Mouse (Mus musculus) liver, postnatal 0 days (tissue): ENCODE results near the gene Rbfox3. TPM values are rescaled to one million over a fixed set of nuclear protein-coding genes. Genes with fewer than 3 reads are reported as not detected.

ENCODE experiments used
- ATAC-seq: fragments of 200-750 bp; cut with Nextera tagmentation; 2 replicates; pipeline ENCODE4 v1.8.0; 2017; ENCODE audit warnings: mild to moderate bottlenecking, moderate library complexity
- DNase-seq: peaks from one replicate; pipeline ENCODE4 v3.0.0-alpha.2; 2016
- H3K27ac ChIP-seq: fragments of 300-500 bp; sonication (generic); 2 replicates; pipeline ENCODE4 v1.5.1; 2014; ENCODE audit warnings: antibody characterized with exemption, moderate library complexity, mild to moderate bottlenecking, low read depth
- H3K27me3 ChIP-seq: fragments of 300-500 bp; sonication (generic); 2 replicates; pipeline ENCODE4 v1.6.1; 2014; ENCODE audit warnings: low read length, control low read depth, mixed read lengths; ENCODE audit not compliant: insufficient read depth
- H3K36me3 ChIP-seq: fragments of 300-500 bp; sonication (generic); replicated peaks from 2 replicates; pipeline ENCODE4 v1.6.1; 2014; ENCODE audit warnings: mild to moderate bottlenecking, control low read depth, low read length, moderate library complexity, mixed read lengths; ENCODE audit not compliant: insufficient read depth
- H3K4me1 ChIP-seq: fragments of 300-500 bp; sonication (generic); 2 replicates; pipeline ENCODE4 v1.6.1; 2014; ENCODE audit warnings: antibody characterized with exemption, mild to moderate bottlenecking, control low read depth; ENCODE audit not compliant: insufficient read depth
- H3K4me2 ChIP-seq: fragments of 300-500 bp; sonication (generic); 2 replicates; pipeline ENCODE4 v1.6.1; 2014; ENCODE audit warnings: low read depth, mild to moderate bottlenecking, low read length, moderate library complexity, mixed read lengths
- H3K4me3 ChIP-seq: fragments of 300-500 bp; sonication (generic); 2 replicates; pipeline ENCODE4 v1.5.1; 2014; ENCODE audit warnings: low read depth, low read length
- H3K9ac ChIP-seq: fragments of 300-500 bp; sonication (generic); replicated peaks from 2 replicates; pipeline ENCODE4 v1.6.1; 2014; ENCODE audit warnings: mild to moderate bottlenecking, moderate library complexity
- H3K9me3 ChIP-seq: fragments of 300-500 bp; sonication (generic); 2 replicates; pipeline ENCODE4 v1.6.1; 2016; ENCODE audit warnings: mild to moderate bottlenecking, control low read depth, low read length, mixed read lengths
- CTCF ChIP-seq: sonication (generic); IDR thresholded peaks from 2 replicates; pipeline ENCODE4 v1.5.1; 2016; ENCODE audit warnings: antibody characterized with exemption, low read depth
- EP300 ChIP-seq: IDR thresholded peaks from 2 replicates; pipeline ENCODE4 v1.6.1; 2016; ENCODE audit warnings: antibody characterized with exemption, low read depth, mild to moderate bottlenecking
- WGBS: fragments of 180-500 bp; shearing (Covaris S2); extraction: QIAGEN DNeasy Blood & Tissue Kit; methylation state at CpG from one replicate; pipeline ENCODE4 v1.1.7; 2014; ENCODE audit not compliant: insufficient replicate concordance; 5-methylcytosine and 5-hydroxymethylcytosine counted together
- polyA plus RNA-seq: library from polyadenylated mRNA; unstranded; fragments of >200 nt; fragmentation: Nextera tagmentation; extraction: Ambion mirVana; gene quantifications from 2 replicates; pipeline ENCODE4 v1.2.1, GENCODE M21; 2015

Gene Rbfox3
- polyA plus RNA-seq, 1 experiment from 2014 or later: 0.73 TPM

- TF ChIP-seq EP300 (no peak), CTCF (no peak)
- 68% methylated on average over 4 of the region's 4 CpGs for WGBS
- no peak for ATAC-seq
Observed at GRCm38 (mm10) chr11:118523496-118524145, 387.8 kb downstream of the Rbfox3 start.

GRCm38 (mm10) chr11:118520932-118521331 lies 390.5 kb downstream of the Rbfox3 start:
- Histone ChIP-seq H3K9me3 (no peaks in the 10 kb centered on the region), H3K4me3 (no peak overlapping the region), H3K36me3 (no peaks in the 10 kb centered on the region), H3K27ac (no peak overlapping the region), H3K27me3 (no peaks in the 10 kb centered on the region), H3K4me2 (no peak overlapping the region), H3K4me1 (no peaks in the 10 kb centered on the region), H3K9ac (no peak overlapping the region)
- WGBS: 75% methylated on average over 2 of the region's 2 CpGs
- TF ChIP-seq CTCF (no peak), EP300 (no peak)
- DNase-seq (no peak), ATAC-seq (no peak)

More at GRCm38 (mm10) chr11:118523496-118524145, 387.8 kb downstream of the Rbfox3 start:
- no peaks in the 10 kb centered on the region for H3K27me3 ChIP-seq
- H3K27ac ChIP-seq: no peak overlapping the region
- no peak for DNase-seq
- H3K4me2 ChIP-seq: no peak overlapping the region
- H3K4me3 ChIP-seq: no peak overlapping the region
- no peaks in the 10 kb centered on the region for H3K9me3 ChIP-seq
- no peak overlapping the region for H3K9ac ChIP-seq
- no peaks in the 10 kb centered on the region for H3K4me1 ChIP-seq
- no peaks in the 10 kb centered on the region for H3K36me3 ChIP-seq

- Histone ChIP-seq H3K36me3 (no peaks in the 10 kb centered on the region), H3K4me1 (no peaks in the 10 kb centered on the region), H3K27me3 (no peaks in the 10 kb centered on the region), H3K9ac (no peak overlapping the region), H3K4me2 (no peak overlapping the region), H3K9me3 (no peaks in the 10 kb centered on the region), H3K27ac (no peak overlapping the region), H3K4me3 (no peak overlapping the region)
- ATAC-seq: no peak
- TF ChIP-seq EP300: no peak
- peak; percentile 60 for TF ChIP-seq CTCF
- WGBS: 44% methylated on average over 5 of the region's 5 CpGs
- DNase-seq: no peak
Observed at GRCm38 (mm10) chr11:118520251-118520650, 391.1 kb downstream of the Rbfox3 start.

GRCm38 (mm10) chr11:118518743-118519142 lies 392.7 kb downstream of the Rbfox3 start:
- Histone ChIP-seq H3K4me1 (no peaks in the 10 kb centered on the region), H3K4me2 (no peak overlapping the region), H3K36me3 (no peaks in the 10 kb centered on the region), H3K4me3 (no peak overlapping the region), H3K9ac (no peak overlapping the region), H3K9me3 (no peaks in the 10 kb centered on the region), H3K27me3 (no peaks in the 10 kb centered on the region), H3K27ac (no peak overlapping the region)
- ATAC-seq: no peak
- DNase-seq: no peak
- TF ChIP-seq EP300 (no peak), CTCF (no peak)
- WGBS: 71% methylated on average over 7 of the region's 7 CpGs

GRCm38 (mm10) chr11:118517924-118518323 lies 393.5 kb downstream of the Rbfox3 start:
- Histone ChIP-seq H3K9me3 (no peaks in the 10 kb centered on the region), H3K4me1 (no peaks in the 10 kb centered on the region), H3K27me3 (no peaks in the 10 kb centered on the region), H3K4me3 (no peak overlapping the region), H3K9ac (no peak overlapping the region), H3K27ac (no peak overlapping the region), H3K36me3 (no peaks in the 10 kb centered on the region), H3K4me2 (no peak overlapping the region)
- WGBS: 74% methylated on average over 7 of the region's 7 CpGs
- ATAC-seq (no peak), DNase-seq (no peak)
- TF ChIP-seq CTCF: no peak
- TF ChIP-seq EP300: no peak

GRCm38 (mm10) chr11:118512257-118512910 lies 399.0 kb downstream of the Rbfox3 start:
- Histone ChIP-seq H3K9ac (no peak overlapping the region), H3K9me3 (no peaks in the 10 kb centered on the region), H3K27me3 (peaks cover 2% of the 10 kb centered on the region; the same call in 1 of the 2 replicates), H3K4me1 (no peaks in the 10 kb centered on the region), H3K4me2 (no peak overlapping the region), H3K4me3 (no peak overlapping the region), H3K36me3 (no peaks in the 10 kb centered on the region), H3K27ac (no peak overlapping the region)
- no peak for DNase-seq
- WGBS: 61% methylated on average over 14 of the region's 15 CpGs
- TF ChIP-seq CTCF: no peak
- no peak for TF ChIP-seq EP300
- ATAC-seq: no peak
